Mouse (Mus musculus) liver (tissue): ENCODE measurements around the gene Prkag1.
"Not testable (repeated sequence)": the region's sequence is repeated elsewhere in the genome, so short reads cannot be mapped to it uniquely, and the experiment has no call there.

Source experiments
- DNase-seq: peaks from one replicate; pipeline ENCODE4 v3.0.0-alpha.2; 2020; ENCODE audit warnings: mixed read lengths

Prkag1 gene

GRCm38 (mm10) chr15:98820937-98821336 is 10.4 kb downstream of the Prkag1 start:
- DNase-seq: no peak

DNA sequence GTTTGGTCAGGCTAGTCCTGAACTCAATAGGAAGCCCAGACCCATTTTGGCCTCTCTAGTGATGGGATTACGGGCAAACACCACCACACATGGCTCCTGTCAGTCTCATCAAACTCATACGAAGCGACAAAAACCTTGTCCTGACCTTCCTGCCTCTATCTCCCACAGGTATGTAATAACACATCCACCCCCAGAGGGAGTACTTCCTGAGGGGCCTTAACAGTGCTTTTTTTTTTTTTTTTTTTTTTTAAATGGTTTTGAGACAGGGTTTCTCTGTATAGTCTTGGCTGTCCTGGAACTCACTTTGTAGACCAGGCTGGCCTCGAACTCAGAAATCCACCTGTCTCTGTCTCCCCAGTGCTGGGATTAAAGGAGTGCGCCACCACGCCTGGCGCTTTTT is 13.2 kb downstream of the Prkag1 start:
- DNase-seq: no peak

DNA sequence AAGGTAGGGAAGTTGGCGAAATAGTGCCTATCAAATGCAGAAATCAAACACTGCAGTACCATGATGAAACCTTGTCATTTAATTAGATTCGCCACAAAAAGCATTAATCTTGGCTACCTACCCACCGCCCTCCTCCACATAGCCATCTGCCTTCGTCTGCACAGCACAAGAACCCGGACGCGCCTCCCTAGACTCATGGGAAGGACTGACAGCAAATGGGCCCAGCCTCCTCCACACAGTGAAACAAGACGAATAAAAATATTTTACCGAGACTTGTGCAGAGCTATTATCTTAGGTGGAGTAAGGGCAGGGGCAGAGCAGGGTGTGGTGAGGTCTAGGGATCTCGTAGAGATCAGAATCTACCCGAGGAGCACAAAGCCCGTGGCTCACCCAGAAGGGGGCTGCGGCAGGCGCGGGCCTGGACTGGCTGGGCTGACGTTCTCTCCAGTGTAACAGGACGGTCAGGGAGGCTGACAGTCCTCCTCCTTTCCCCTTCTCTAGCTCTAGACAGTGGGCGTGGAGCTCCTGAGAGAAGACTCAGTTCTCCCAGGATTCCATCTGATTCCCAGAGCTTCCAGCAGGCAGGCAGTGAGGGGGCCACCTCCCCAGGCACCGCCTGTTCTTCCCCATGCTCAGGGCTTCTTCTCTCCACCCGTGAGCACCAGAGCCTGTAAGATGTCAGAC is 18.4 kb downstream of the Prkag1 start:
- no peak for DNase-seq

DNA sequence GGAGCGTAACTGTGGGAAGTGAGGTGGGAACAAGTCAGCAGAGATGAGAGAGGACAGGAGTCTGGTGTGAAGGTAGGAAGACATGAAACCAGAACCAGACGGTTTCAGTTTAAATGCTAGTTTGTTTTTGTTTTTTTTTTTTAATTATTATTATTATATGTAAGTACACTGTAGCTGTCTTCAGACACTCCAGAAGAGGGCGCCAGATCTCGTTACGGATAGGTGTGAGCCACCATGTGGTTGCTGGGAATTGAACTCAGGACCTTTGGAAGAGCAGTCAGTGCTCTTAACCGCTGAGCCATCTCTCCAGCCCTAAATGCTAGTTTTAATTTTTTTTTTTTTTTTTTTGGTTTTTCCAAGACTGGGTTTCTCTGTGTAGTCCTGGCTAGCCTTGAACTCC is 21.1 kb downstream of the Prkag1 start:
- DNase-seq: not testable (repeated sequence)

GRCm38 (mm10) chr15:98809390-98809789 is 21.9 kb downstream of the Prkag1 start, which contains the start of gene Ddn:
Gene Ddn, minus strand, starts transcription at chr15:98809490.
- no peak for DNase-seq

DNA sequence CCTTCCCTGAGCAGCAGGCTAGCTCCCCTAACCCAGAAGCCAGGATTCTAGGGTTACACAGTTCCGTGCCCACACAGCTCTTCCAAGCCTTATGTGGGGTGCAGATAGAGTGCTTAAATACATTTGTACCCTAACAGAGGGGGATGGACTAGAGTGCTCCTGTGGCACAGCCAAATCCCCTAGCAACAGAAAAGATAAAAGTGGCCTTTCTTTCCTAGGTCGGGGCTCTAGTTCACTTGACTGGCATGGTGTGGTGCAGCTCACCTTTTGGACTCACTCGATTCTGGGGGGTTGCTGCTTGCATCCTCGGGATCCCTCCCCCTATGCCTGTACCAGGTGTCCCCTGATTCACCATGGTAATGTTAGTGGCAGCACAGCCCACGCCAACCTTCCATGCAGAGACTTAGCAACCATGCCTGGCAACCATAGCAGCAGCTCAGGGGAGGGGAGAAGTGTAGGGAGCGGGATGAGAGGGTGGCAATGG is 22.6 kb downstream of the Prkag1 start:
- DNase-seq: no peak

DNA sequence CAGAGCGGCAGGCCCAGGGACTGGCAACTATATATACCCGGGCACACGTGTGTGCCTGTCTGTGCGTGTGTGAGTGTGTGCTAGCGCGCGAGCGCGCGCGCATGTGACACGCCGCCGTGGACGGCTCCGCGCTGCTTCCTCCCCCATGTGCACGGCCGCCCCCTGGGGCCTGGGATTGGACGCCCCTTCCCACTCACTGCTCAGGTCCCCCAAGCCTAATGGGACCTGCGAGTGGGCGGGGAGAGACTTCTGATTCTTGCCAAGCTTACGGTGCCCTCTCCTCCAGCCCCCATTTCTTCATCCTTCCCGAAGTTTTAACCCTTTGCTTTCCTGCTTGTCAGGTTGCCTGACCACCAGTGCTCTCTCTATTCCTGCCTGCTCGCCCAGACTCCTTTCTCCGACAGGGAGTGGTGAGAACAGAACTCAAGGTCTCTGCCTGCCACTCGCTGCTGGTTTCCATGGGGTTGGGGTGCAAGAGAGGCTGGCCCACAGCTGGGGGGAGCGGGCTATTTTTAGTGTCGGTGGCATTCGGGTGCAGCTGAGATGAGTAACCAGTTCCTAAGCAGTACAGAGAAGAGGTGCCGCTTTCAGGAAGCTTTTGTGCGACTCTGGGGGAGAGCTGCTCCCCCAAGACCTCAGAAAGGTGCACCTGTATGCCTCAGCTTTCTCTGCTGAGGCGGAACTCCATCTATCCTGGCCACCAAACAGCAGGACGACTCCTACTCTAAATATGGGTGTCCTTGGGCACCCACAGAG is 23.2 kb downstream of the Prkag1 start:
- no peak for DNase-seq

GRCm38 (mm10) chr15:98806809-98807770 is 24.2 kb downstream of the Prkag1 start:
- DNase-seq: peak; percentile 59

DNA sequence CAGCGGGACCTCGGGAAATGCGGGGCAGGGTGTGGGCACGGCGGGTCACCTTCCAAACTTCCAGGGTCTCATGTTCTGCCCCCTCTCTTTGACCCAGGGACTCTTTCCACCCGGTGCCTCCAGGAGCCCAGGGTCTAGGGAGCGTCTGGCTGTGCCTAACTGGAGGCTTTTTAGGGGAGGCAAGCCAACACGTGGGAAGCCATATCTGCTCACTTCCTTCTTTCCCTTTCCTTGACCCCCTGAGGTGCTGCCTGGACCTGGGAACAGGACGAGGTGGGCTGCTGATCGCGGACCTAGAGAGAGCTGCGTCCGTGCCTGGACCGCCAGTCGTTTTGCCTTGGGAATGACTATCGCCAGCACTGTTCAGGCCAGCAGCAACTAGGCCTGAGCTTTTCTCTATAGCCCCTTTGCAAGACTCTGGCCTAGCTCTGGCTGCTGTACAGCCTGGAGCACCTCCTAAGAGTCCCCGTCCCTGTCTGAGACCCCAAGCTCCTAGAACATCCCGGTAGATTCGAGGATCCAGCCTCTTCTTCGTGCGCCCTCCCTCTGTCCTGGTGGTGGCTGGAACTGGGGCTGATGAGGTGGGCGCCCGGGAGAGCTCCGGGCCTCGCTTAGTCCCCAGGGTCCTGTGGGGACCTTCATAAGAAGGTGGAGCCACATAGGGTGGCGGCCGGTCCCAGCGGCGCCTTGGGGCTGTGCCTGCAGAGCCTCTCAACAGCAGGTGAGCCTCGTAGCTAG is 25.1 kb downstream of the Prkag1 start:
- no peak for DNase-seq

- DNase-seq: peak; percentile 62
These were observed 25.8 kb downstream of the Prkag1 start for GRCm38 (mm10) chr15:98805324-98806040.

- DNase-seq: peak; percentile 75
These were observed 27.3 kb downstream of the Prkag1 start for GRCm38 (mm10) chr15:98804054-98804453.

- DNase-seq: no peak
These were observed 28.4 kb downstream of the Prkag1 start for GRCm38 (mm10) chr15:98802926-98803325.

DNA sequence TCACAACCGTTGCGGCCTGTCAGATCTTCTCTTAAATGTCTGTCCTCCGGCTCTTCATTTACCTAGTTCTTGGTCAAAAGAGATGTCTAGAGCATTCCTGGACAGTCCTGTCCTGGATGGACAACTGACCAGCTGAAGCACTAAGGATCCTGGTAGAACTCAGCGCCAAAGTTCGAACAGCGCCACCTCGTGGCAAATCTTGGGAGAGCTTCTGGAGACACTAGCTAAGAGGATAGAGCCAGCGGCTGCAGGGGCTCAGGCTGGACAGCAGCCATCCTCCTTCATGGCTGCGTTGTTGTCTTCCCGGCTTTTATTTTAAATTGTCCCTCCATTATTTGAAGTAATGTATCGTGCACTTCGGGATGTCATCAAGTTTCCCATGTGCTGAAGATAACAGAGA is 31.9 kb downstream of the Prkag1 start:
- peak; percentile 78 for DNase-seq

DNA sequence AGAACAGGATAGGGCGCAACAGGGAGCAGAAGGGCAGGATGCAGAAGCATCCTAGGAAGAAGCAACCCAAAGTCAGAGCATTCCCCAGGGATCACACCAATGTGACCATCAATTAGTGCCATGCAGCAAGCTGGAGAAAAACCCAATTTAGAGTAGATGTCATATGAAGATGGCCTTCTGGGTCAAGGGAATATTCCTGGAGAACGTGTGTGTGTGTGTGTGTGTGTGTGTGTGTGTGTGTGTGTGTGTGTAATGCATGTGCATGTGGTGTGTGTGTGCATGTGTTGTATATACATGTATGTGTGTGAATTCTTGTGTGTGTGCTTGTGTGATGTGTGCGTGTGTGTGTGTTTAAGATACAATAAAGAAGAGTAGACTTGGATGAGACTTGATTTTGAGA is 32.4 kb downstream of the Prkag1 start:
- no peak for DNase-seq

- no peak for DNase-seq
These were observed 33.4 kb downstream of the Prkag1 start for GRCm38 (mm10) chr15:98797835-98798492.

- no peak for DNase-seq
These were observed 34.3 kb downstream of the Prkag1 start for GRCm38 (mm10) chr15:98796803-98797595.

DNA sequence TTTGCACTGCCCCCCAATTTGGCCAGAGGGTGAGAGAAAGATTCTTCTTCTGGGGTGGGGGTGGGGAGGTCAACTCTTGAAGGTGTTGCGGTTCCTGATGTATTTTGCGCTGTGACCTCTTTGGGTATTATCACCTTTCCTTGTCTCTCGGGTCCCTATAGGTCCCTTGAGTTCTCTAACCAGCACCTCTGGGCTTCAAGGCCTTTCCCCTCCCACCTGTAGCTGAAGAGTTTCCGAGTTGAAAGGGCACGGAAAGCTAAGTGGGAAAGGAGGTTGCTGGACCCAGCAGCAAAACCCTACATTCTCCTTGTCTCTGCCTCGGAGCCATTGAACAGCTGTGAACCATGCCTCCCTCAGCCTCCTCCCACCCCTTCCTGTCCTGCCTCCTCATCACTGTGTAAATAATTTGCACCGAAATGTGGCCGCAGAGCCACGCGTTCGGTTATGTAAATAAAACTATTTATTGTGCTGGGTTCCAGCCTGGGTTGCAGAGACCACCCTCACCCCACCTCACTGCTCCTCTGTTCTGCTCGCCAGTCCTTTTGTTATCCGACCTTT is 38.1 kb downstream of the Prkag1 start:
- DNase-seq: no peak

GRCm38 (mm10) chr15:98792233-98793020 is 38.9 kb downstream of the Prkag1 start:
- DNase-seq: no peak

DNA sequence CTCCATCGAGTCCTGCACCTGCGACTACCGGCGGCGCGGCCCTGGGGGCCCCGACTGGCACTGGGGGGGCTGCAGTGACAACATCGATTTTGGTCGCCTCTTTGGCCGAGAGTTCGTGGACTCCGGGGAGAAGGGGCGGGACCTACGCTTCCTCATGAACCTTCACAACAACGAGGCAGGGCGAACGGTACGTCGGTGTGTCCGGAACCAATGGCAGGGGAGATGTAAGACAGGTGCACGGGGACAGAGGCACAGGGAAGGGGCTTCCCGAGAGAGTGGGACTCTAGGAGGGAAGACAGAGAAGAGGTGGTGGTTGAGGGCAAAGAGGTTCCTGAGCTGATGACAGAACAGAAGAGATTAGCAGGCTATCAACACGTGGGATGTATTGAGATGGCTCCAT is 39.5 kb downstream of the Prkag1 start:
- no peak for DNase-seq
